Mouse (Mus musculus): Measurements from ENCODE around the gene Mrps24. TPM values are rescaled to one million over a fixed set of nuclear protein-coding genes. Genes with fewer than 3 reads are reported as not detected.

Gene Mrps24
- total and polyA plus RNA-seq, 3 experiments, result 73.8 to 107 (median 90.8) TPM

DNA sequence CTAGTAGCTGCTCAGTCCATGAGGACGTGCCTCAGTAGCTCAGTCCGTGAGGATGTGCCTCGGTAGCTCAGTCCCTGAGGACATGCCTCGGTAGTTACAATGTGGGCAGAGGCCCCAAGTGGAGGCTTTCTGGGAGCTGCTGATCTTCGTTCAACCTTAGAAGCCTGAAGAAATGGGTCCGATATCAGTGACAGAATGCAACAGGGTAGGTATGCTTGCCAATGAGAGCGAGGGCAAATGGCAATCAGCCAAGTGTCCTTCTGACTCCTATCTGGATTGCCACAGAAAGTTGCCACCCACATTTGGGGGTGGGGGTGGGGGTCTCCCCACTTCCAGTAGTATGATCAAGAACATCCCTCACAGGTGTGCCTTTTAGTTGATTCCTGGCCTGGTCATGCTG is 14.7 kb downstream of the Mrps24 start:
- TF ChIP-seq ZKSCAN1 (IDR thresholded peaks at IDR 0.05; ENCODE audit: borderline replicate concordance, low read depth, low read length), result no peak
- Histone ChIP-seq H3K27ac (ENCODE audit: insufficient read depth, low read depth) (no peak overlapping the region), H3K9ac (ENCODE audit: insufficient read depth, low read depth) (no peak overlapping the region), H3K36me3 (replicated peaks in 1 of 2; ENCODE audit: control insufficient read depth in 1 of 2, insufficient read depth in 1 of 2, low read length in 1 of 2) (peaks cover 5 to 24% of the 10 kb centered on the region in 2 experiments), H3K27me3 (replicated peaks) (no peaks in the 10 kb centered on the region), H3K4me3 (replicated peaks in 1 of 3; ENCODE audit: low read depth in 2 of 3, low read length in 2 of 3, poor library complexity in 1 of 3) (no peak overlapping the region), H3K9me3 (replicated peaks; ENCODE audit: low read length) (no peaks in the 10 kb centered on the region), H3K79me2 (replicated peaks; ENCODE audit: control insufficient read depth, extremely low read depth, insufficient read depth, poor library complexity, severe bottlenecking) (no peaks in the 10 kb centered on the region), H3K4me1 (ENCODE audit: control insufficient read depth in 1 of 2, insufficient read depth in 2 of 2) (peaks cover under 1 to 7% of the 10 kb centered on the region in 2 experiments; a peak in 3 of 4 replicates), H3K4me2 (ENCODE audit: insufficient read depth, low read depth, poor library complexity, severe bottlenecking) (no peak overlapping the region)
- in situ Hi-C loops (cut with MboI; ENCODE audit: low pct_ligation_motif_present, low pct_unique_long_range_greater_than_20kb, low sequenced_read_pairs), result no loop called here
- no peak for DNase-seq (ENCODE audit: extremely low read depth)
- dilution Hi-C loops (cut with MboI; ENCODE audit: extremely low pct_ligation_motif_present, extremely low pct_unique_long_range_greater_than_20kb, low sequenced_read_pairs), result no loop called here

DNA sequence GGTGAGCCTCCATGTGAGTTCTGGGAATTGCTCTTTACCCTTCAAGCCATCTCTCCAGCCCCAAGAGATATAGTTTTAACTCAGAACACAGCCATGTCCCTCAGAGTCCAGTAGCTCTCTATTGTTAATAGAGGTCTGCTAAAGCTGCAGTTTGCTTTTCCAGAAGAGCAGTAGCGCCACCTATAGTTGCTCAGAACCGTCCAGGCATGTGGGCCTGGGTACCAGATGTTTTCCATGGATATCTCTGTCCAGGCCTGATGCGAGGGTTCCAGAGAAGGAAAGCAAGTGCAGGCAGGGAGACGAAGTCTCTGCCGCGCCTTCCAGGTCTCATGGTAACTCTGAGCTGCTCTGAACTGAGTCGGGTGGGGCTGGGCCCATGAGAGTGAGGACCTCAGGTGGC is 23.7 kb downstream of the Mrps24 start:
- no peak overlapping the region for H3K4me3 ChIP-seq (replicated peaks in 1 of 3; ENCODE audit: low read depth in 2 of 3, low read length in 2 of 3, poor library complexity in 1 of 3)
- dilution Hi-C loops (cut with MboI; ENCODE audit: extremely low pct_ligation_motif_present, extremely low pct_unique_long_range_greater_than_20kb, low sequenced_read_pairs), result no loop called here
- no peaks in the 10 kb centered on the region for H3K27me3 ChIP-seq (replicated peaks)
- H3K9ac ChIP-seq (ENCODE audit: insufficient read depth, low read depth), result no peak overlapping the region
- H3K4me2 ChIP-seq (ENCODE audit: insufficient read depth, low read depth, poor library complexity, severe bottlenecking), result no peak overlapping the region
- in situ Hi-C loops (cut with MboI; ENCODE audit: low pct_ligation_motif_present, low pct_unique_long_range_greater_than_20kb, low sequenced_read_pairs), result no loop called here
- H3K4me1 ChIP-seq (ENCODE audit: control insufficient read depth in 1 of 2, insufficient read depth in 2 of 2), result peaks cover 0 to 7% of the 10 kb centered on the region in 2 experiments; a peak in 1 of 4 replicates
- no peak for DNase-seq (ENCODE audit: extremely low read depth)
- H3K27ac ChIP-seq (ENCODE audit: insufficient read depth, low read depth), result no peak overlapping the region
- no peaks in the 10 kb centered on the region for H3K36me3 ChIP-seq (replicated peaks in 1 of 2; ENCODE audit: control insufficient read depth in 1 of 2, insufficient read depth in 1 of 2, low read length in 1 of 2)
- no peaks in the 10 kb centered on the region for H3K79me2 ChIP-seq (replicated peaks; ENCODE audit: control insufficient read depth, extremely low read depth, insufficient read depth, poor library complexity, severe bottlenecking)
- H3K9me3 ChIP-seq (replicated peaks; ENCODE audit: low read length), result no peaks in the 10 kb centered on the region
- no peak for TF ChIP-seq MYC (IDR thresholded peaks at IDR 0.05; ENCODE audit: low read depth, low read length)
- TF ChIP-seq EP300 (IDR thresholded peaks at IDR 0.05; ENCODE audit: low read length), result no peak
- no peak for TF ChIP-seq MAZ (IDR thresholded peaks at IDR 0.05; ENCODE audit: low read depth, low read length)
- no peak for TF ChIP-seq ZNF384 (IDR thresholded peaks at IDR 0.05; ENCODE audit: low read depth, low read length)
- TF ChIP-seq USF2 (conservative IDR thresholded peaks at IDR 0.05; ENCODE audit: low read depth, low read length), result no peak
- no peak for TF ChIP-seq ZMIZ1 (IDR thresholded peaks at IDR 0.05; ENCODE audit: low read depth, low read length)
- no peak for TF ChIP-seq HCFC1 (IDR thresholded peaks at IDR 0.05; ENCODE audit: low read depth, low read length)
- TF ChIP-seq KAT2A (IDR thresholded peaks at IDR 0.05; ENCODE audit: insufficient replicate concordance, low read length), result no peak
- TF ChIP-seq NELFE (IDR thresholded peaks at IDR 0.05; ENCODE audit: low read depth, low read length), result no peak
- no peak for TF ChIP-seq ETS1 (conservative IDR thresholded peaks at IDR 0.05; ENCODE audit: low read depth, low read length)
- TF ChIP-seq ELF1 (IDR thresholded peaks at IDR 0.05; ENCODE audit: low read depth, low read length), result 0 out of 2 replicates have a peak, but pooled peaks have one; percentile 10
- no peak for TF ChIP-seq TCF12 (IDR thresholded peaks at IDR 0.05; ENCODE audit: low read depth, low read length)
- no peak for TF ChIP-seq JUND (conservative IDR thresholded peaks at IDR 0.05; ENCODE audit: low read depth, low read length)
- no peak for TF ChIP-seq MAX (IDR thresholded peaks at IDR 0.05; ENCODE audit: low read length)
- TF ChIP-seq ZC3H11A (IDR thresholded peaks at IDR 0.05; ENCODE audit: low read depth, low read length), result no peak; the same call in 1 of the 2 replicates
- no peak for TF ChIP-seq POLR2A (IDR thresholded peaks at IDR 0.05; ENCODE audit: low read depth, low read length)
- TF ChIP-seq ZKSCAN1 (IDR thresholded peaks at IDR 0.05; ENCODE audit: borderline replicate concordance, low read depth, low read length), result no peak
- TF ChIP-seq BHLHE40 (IDR thresholded peaks at IDR 0.05; ENCODE audit: low read depth, low read length), result no peak
- TF ChIP-seq UBTF (IDR thresholded peaks at IDR 0.05; ENCODE audit: low read depth, low read length), result no peak
- no peak for TF ChIP-seq GABPA (IDR thresholded peaks at IDR 0.05; ENCODE audit: insufficient replicate concordance, low read depth, low read length)
- TF ChIP-seq NRF1 (IDR thresholded peaks at IDR 0.05; ENCODE audit: low read depth, low read length), result no peak
- no peak for TF ChIP-seq USF1 (IDR thresholded peaks at IDR 0.05; ENCODE audit: low read depth, low read length)
- TF ChIP-seq SMC3 (IDR thresholded peaks at IDR 0.05; ENCODE audit: low read depth, low read length), result peak; percentile 61
- no peak for TF ChIP-seq MEF2A (IDR thresholded peaks at IDR 0.05; ENCODE audit: borderline replicate concordance, low read depth, low read length)
- TF ChIP-seq SIN3A (IDR thresholded peaks at IDR 0.05; ENCODE audit: low read length), result no peak
- TF ChIP-seq RAD21 (IDR thresholded peaks at IDR 0.05; ENCODE audit: low read depth, low read length), result peak; percentile 82
- no peak for TF ChIP-seq CHD1 (IDR thresholded peaks at IDR 0.05; ENCODE audit: low read depth, low read length)
- TF ChIP-seq MXI1 (IDR thresholded peaks at IDR 0.05; ENCODE audit: low read depth, low read length), result no peak
- no peak for TF ChIP-seq POLR2AphosphoS2 (IDR thresholded peaks at IDR 0.05; ENCODE audit: low read depth, low read length)
- peak; percentile 16; the same call in 1 of the 2 replicates for TF ChIP-seq IRF4 (IDR thresholded peaks at IDR 0.05; ENCODE audit: low read depth, low read length)
- no peak for TF ChIP-seq RCOR1 (conservative IDR thresholded peaks at IDR 0.05; ENCODE audit: low read depth, low read length)
- no peak for TF ChIP-seq TBP (conservative IDR thresholded peaks at IDR 0.05; ENCODE audit: low read depth, low read length)
- no peak for TF ChIP-seq E2F4 (IDR thresholded peaks at IDR 0.05; ENCODE audit: insufficient replicate concordance, low read depth, low read length)
- no peak for TF ChIP-seq CHD2 (IDR thresholded peaks at IDR 0.05; ENCODE audit: low read length)

All from CH12.LX (cell line).